Mouse (Mus musculus): Measurements from ENCODE around the gene Lrig1. TPM values are rescaled to one million over a fixed set of nuclear protein-coding genes. Genes with fewer than 3 reads are reported as not detected.

Gene Lrig1
- polyA plus RNA-seq, 1 experiment from 2014 or later, result 25.7 TPM

DNA sequence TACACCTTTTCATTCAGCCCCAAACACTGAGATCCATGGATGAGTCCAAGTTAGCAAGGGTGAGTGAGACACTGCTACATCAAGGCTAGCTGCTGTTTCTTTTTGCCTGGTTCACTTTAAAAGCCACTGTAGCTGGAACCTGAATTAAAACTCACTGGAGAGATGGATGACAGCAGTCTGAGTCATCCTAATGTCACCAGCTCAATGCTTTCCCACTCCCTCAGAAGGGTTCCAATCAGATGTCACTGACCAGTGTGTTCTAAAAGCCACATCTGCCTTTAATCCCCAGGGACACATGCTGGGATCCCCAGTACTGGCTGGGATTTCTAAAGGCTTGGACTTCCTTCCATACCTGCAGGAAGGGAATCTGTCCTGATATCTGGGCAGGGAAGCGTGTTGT lies 57.9 kb downstream of the Lrig1 start:
- Histone ChIP-seq H3K4me1 (peaks cover 24% of the 10 kb centered on the region), H3K9ac (no peak overlapping the region), H3K4me2 (no peak overlapping the region), H3K27me3 (replicated peaks) (no peaks in the 10 kb centered on the region), H3K36me3 (no peaks in the 10 kb centered on the region), H3K27ac (no peak overlapping the region), H3K4me3 (replicated peaks) (no peak overlapping the region), H3K9me3 (no peaks in the 10 kb centered on the region)
- no peak for ATAC-seq (ENCODE audit: insufficient read depth, low FRiP score, low read depth)
- WGBS, result 89% methylated on average over 1 of the region's 1 CpGs

DNA sequence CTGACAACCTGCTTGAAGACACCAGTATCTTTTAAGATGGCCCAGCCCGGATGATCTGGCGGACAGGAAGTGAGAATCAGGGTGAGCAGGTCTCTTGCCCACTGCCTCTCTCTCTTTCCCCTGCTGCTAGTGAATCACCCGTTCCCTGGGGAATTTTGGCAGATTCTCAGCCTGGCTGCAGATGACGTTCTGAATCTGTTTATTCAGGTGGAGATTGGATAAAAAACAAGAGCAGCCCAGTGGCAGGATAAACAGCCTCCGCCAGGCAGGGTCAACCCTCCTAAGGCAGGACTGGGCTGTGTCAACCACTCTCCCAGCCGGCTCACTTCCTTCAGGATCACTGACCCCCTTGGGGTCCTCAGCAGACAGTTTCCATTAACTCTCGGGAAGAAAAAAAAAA lies 59.7 kb downstream of the Lrig1 start:
- H3K27ac ChIP-seq, result peak overlapping the region; percentile 3; the same call in 1 of the 2 replicates
- H3K9me3 ChIP-seq, result no peaks in the 10 kb centered on the region
- no peak for ATAC-seq (ENCODE audit: insufficient read depth, low FRiP score, low read depth)
- no peak overlapping the region for H3K4me2 ChIP-seq
- no peak overlapping the region for H3K4me3 ChIP-seq (replicated peaks)
- 22% methylated on average over 7 of the region's 7 CpGs for WGBS
- H3K9ac ChIP-seq, result no peak overlapping the region
- no peaks in the 10 kb centered on the region for H3K27me3 ChIP-seq (replicated peaks)
- peaks cover 13% of the 10 kb centered on the region for H3K4me1 ChIP-seq
- H3K36me3 ChIP-seq, result no peaks in the 10 kb centered on the region

DNA sequence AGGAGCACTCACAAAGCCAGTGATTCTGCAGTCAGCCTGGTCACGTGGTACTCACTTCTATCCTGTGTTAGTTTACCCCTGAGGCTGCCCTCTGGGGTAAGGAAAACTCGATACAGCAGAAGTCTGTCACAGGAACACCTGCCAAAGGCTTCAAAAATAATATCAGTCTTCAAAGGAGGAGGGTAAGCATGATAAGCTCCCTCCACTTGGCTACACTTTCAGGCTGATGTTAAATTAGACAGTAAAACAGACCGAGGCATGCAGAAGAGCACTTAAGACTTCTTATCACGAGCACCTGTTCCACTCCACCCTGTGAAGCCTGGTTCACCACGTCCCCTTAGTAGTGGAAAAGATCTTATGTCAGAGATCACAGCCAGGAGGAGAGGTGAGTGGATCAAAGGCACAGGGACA lies 62.9 kb downstream of the Lrig1 start:
- Histone ChIP-seq H3K4me1 (peaks cover 17% of the 10 kb centered on the region), H3K4me3 (replicated peaks) (no peak overlapping the region), H3K9ac (no peak overlapping the region), H3K27me3 (replicated peaks) (no peaks in the 10 kb centered on the region), H3K9me3 (no peaks in the 10 kb centered on the region), H3K36me3 (no peaks in the 10 kb centered on the region), H3K27ac (no peak overlapping the region), H3K4me2 (no peak overlapping the region)
- ATAC-seq (ENCODE audit: insufficient read depth, low FRiP score, low read depth), result no peak
- 34% methylated on average over 5 of the region's 5 CpGs for WGBS

DNA sequence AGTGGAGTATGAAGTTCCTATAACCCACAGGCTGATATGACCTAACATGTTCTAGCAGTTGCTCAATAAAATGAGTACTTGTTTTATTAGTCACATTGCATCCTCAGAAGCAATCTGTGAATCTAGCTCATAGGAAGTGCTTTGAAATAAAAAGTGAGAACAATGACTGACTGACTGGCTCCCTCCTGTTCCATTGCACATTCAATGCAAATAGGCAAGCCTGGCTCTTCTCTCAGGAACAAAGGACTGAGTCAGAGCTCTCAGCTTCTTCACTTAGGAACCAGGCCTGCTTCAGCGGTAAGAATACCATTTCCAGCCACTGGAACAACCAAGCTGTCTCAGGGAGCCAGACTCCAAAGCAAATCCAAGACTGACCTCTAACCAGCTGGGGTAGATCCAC lies 64.6 kb downstream of the Lrig1 start:
- 45% methylated on average over 1 of the region's 1 CpGs for WGBS
- Histone ChIP-seq H3K27me3 (replicated peaks) (no peaks in the 10 kb centered on the region), H3K4me1 (peaks cover 29% of the 10 kb centered on the region), H3K9me3 (no peaks in the 10 kb centered on the region), H3K4me2 (no peak overlapping the region), H3K27ac (no peak overlapping the region), H3K36me3 (no peaks in the 10 kb centered on the region), H3K4me3 (replicated peaks) (no peak overlapping the region), H3K9ac (no peak overlapping the region)
- no peak for ATAC-seq (ENCODE audit: insufficient read depth, low FRiP score, low read depth)

DNA sequence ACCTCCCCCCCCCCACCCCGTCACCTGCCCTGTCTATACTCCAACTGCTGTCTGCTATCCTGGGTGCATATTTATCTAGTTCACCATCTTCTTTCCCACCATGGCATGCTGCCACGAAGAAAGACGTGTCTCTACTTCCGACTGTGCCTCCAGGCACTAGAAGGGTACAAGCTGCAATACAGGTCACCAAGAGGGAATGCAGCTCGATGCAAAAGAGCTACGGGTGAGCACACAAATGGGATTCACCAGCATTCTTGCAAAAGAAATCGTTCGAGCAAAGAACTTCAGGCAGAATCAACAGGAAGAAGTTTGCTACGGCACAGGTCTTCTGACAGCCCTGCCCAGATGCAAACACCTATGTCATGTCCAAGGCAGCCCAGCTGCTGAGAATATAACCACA lies 65.2 kb downstream of the Lrig1 start:
- Histone ChIP-seq H3K27ac (no peak overlapping the region), H3K27me3 (replicated peaks) (no peaks in the 10 kb centered on the region), H3K4me2 (no peak overlapping the region), H3K36me3 (no peaks in the 10 kb centered on the region), H3K4me1 (peaks cover 24% of the 10 kb centered on the region), H3K4me3 (replicated peaks) (no peak overlapping the region), H3K9me3 (no peaks in the 10 kb centered on the region), H3K9ac (no peak overlapping the region)
- 69% methylated on average over 9 of the region's 9 CpGs for WGBS
- ATAC-seq (ENCODE audit: insufficient read depth, low FRiP score, low read depth), result no peak

DNA sequence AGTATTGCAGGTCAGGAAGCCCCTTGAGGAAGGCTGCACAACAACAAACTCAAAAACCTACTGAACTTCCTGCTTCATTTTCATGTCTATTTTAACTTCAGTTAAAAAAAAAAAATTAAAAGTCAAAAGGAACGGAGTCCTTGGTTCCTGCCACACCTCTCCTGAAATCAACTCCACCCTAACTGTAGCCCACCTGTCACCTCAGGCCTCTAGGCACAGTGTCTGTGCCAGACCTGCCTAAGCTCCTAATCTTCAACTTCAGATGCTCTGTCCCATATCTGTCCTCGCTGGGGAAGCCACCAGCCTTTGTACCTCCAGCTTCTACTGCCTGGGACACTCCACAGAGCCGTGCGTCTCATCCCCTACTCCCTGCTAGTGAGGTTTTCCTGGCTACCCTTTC lies 65.7 kb downstream of the Lrig1 start:
- Histone ChIP-seq H3K4me2 (no peak overlapping the region), H3K27ac (no peak overlapping the region), H3K4me3 (replicated peaks) (no peak overlapping the region), H3K9me3 (no peaks in the 10 kb centered on the region), H3K9ac (no peak overlapping the region), H3K4me1 (peaks cover 24% of the 10 kb centered on the region), H3K27me3 (replicated peaks) (no peaks in the 10 kb centered on the region), H3K36me3 (no peaks in the 10 kb centered on the region)
- 65% methylated on average over 4 of the region's 4 CpGs for WGBS
- ATAC-seq (ENCODE audit: insufficient read depth, low FRiP score, low read depth), result no peak

DNA sequence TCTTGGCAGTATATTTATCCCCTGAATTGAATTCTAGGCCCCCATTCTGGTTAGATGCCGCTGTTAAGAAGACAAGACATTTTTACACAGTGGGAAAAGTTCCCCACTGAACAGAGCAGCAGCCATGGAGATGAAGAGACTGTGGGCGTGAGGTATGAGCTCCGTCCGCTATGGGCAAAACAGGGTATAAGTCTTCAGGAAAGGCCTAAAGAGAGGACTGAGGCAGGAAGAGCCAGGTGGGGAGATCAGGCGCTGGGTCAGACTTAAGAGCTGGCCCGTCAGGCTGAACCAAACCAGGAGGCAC lies 68.2 kb downstream of the Lrig1 start:
- H3K9me3 ChIP-seq, result no peaks in the 10 kb centered on the region
- ATAC-seq (ENCODE audit: insufficient read depth, low FRiP score, low read depth), result no peak
- H3K4me2 ChIP-seq, result no peak overlapping the region
- no peaks in the 10 kb centered on the region for H3K27me3 ChIP-seq (replicated peaks)
- H3K4me3 ChIP-seq (replicated peaks), result no peak overlapping the region
- peak overlapping the region; percentile 18; the same call in 1 of the 2 replicates for H3K27ac ChIP-seq
- WGBS, result 74% methylated on average over 6 of the region's 6 CpGs
- H3K36me3 ChIP-seq, result 0 out of 2 replicates have a peak, but pooled peaks cover 8% of the 10 kb centered on the region
- 0 out of 2 replicates have a peak overlapping the region, but pooled peaks have one; percentile 12 for H3K9ac ChIP-seq
- peaks cover 25% of the 10 kb centered on the region for H3K4me1 ChIP-seq

DNA sequence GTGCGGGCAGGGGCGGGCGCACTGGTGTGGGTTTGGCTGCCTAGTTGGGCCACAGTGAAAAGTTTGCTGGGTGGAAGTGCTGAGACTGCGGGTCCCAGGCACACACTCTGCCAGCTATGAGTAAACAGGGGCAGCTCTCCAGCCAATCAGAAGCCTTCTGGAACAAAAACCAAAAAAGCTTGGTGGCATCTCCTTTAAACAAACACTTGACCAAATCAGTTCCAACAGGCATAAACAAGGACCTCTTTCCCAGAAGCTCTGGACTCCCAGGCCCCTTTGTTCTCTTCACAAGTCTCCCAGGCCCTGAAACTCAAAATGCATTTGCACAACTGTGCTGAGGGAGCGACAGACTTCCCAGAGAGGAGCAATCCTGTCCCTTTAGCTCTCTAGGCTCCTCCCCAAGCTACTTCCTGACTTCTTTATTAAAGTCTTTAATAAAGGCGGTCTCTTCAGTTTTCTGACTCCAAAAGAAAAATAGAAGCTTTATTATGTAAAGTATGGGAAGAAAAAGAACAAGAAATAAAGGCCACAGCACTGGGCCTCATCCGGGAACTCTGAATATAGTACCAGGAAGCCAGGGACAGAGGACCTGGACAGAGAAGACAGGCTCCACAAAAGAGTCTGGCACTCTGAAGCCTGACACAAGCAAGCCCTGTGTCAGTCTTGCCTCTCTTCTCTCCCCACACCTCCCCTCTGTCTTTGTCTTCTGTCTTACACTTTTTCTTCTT lies 68.7 kb downstream of the Lrig1 start:
- ATAC-seq (ENCODE audit: insufficient read depth, low FRiP score, low read depth), result no peak
- peaks cover 25% of the 10 kb centered on the region for H3K4me1 ChIP-seq
- WGBS, result 64% methylated on average over 7 of the region's 7 CpGs
- no peaks in the 10 kb centered on the region for H3K9me3 ChIP-seq
- 0 out of 2 replicates have a peak overlapping the region, but pooled peaks have one; percentile 12 for H3K9ac ChIP-seq
- no peak overlapping the region for H3K4me2 ChIP-seq
- H3K27me3 ChIP-seq (replicated peaks), result no peaks in the 10 kb centered on the region
- H3K27ac ChIP-seq, result peak overlapping the region; percentile 18; the same call in 1 of the 2 replicates
- H3K36me3 ChIP-seq, result 0 out of 2 replicates have a peak, but pooled peaks cover 11% of the 10 kb centered on the region
- no peak overlapping the region for H3K4me3 ChIP-seq (replicated peaks)

DNA sequence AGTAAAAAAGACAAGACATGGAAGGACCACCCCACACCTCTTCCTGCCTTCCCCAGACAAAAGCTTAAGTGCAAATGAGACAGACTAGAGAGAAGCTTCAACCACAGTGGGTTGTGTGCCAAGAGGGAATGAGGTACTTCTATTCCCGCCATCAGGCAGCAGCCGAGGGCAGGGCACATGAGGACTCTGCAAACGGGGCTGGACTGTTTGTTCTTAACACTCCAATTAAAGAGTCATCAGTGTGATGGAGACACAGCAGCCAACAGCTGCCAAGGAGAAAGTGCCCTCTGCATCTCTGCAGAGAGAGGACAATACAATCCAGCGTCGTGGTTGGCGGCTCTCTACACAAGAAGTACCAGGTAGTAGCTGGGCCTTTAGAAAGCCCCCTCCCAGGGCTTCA lies 71.2 kb downstream of the Lrig1 start:
- 66% methylated on average over 6 of the region's 6 CpGs for WGBS
- Histone ChIP-seq H3K4me2 (no peak overlapping the region), H3K4me3 (replicated peaks) (no peak overlapping the region), H3K36me3 (peaks cover 31% of the 10 kb centered on the region), H3K4me1 (peaks cover 25% of the 10 kb centered on the region), H3K27me3 (replicated peaks) (no peaks in the 10 kb centered on the region), H3K9me3 (no peaks in the 10 kb centered on the region), H3K27ac (no peak overlapping the region), H3K9ac (no peak overlapping the region)
- ATAC-seq (ENCODE audit: insufficient read depth, low FRiP score, low read depth), result no peak

DNA sequence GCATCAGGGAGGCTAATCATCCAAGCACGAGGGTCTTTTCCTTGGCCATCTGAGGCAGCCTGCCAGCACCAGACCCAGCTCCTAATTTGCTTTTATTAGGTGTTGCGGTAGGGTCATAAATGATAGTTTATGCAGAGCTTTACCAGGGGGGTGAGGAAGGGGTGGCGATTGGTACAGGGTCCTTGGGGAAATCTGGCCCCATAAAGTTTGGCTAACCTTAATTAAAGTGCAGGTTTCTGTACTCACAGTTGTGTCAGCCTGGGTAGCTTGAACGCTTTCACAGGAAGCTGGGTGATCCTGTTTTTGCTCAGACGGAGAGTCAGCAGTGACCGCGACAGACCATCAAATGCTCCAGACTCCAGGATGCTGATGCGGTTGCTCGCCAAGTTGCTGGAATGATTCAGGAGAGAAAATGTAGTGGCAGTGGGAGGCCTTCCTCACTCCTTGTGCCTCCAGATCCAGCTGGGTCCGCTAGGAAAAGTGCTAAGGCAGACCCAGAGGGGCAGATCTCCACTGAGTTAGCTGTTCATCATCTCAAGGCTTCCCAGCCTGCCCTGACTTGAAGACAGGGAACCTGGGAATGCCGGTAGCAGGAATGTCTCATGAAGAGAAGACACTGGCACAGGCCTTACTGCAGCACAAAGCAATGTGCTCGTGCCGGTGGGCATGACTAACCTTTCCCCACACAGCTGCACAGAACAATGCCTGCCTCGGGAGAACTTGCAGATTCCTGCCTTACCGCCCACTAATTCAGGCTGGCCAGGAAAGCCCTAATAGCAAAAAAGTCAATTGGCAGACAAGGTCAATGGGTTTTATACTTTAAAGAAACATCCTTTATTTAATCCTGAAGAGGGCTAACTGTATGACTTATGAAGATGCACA lies 72.0 kb downstream of the Lrig1 start:
- Histone ChIP-seq H3K27ac (no peak overlapping the region), H3K4me2 (no peak overlapping the region), H3K9me3 (no peaks in the 10 kb centered on the region), H3K9ac (no peak overlapping the region), H3K4me3 (replicated peaks) (no peak overlapping the region), H3K36me3 (peaks cover 37% of the 10 kb centered on the region), H3K27me3 (replicated peaks) (no peaks in the 10 kb centered on the region), H3K4me1 (peaks cover 25% of the 10 kb centered on the region)
- 52% methylated on average over 15 of the region's 15 CpGs for WGBS
- ATAC-seq (ENCODE audit: insufficient read depth, low FRiP score, low read depth), result no peak

DNA sequence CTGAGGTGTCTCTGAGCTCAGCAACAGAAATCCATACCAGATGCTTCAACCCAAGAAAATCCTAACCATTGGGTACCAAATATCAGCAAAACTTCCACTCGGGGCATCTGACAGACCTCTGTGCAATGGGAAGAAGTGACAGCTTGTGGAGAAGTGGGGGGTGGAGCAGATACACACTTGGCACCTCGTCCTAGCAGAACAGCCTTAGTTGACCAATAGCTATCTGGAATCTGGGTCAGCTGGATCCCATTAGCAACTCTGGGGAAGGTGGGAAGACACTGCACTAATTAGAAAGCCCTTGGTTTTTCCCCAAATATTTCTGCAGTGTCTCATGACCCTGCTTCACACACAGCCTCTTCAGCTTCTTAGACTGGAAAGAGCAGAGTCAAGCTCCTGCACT lies 73.2 kb downstream of the Lrig1 start:
- no peaks in the 10 kb centered on the region for H3K9me3 ChIP-seq
- no peak overlapping the region for H3K27ac ChIP-seq
- H3K4me3 ChIP-seq (replicated peaks), result no peak overlapping the region
- H3K4me1 ChIP-seq, result peaks cover 16% of the 10 kb centered on the region
- H3K9ac ChIP-seq, result no peak overlapping the region
- H3K27me3 ChIP-seq (replicated peaks), result no peaks in the 10 kb centered on the region
- H3K36me3 ChIP-seq, result peaks cover 48% of the 10 kb centered on the region
- no peak for ATAC-seq (ENCODE audit: insufficient read depth, low FRiP score, low read depth)
- H3K4me2 ChIP-seq, result no peak overlapping the region
- WGBS, result 66% methylated on average over 2 of the region's 2 CpGs

DNA sequence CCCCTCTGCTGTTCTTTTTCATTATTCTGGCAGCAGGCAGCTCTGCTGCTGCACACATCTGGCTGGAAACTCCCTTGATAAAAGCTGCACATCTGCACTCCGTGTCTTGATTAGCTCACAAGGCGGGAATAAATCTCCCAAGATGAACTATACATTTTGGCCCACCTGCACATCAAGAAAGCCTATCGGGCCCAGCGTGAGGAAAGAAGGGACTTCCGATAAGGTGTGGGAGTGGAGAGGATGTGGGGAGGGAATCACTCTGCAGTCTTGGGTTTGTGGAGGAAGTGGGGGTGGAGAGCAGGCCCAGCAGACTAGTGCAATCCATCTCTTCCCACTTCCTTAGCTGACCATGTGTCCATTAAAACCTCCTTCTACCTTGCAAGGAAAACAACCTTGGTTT lies 74.1 kb downstream of the Lrig1 start:
- Histone ChIP-seq H3K4me2 (no peak overlapping the region), H3K27me3 (replicated peaks) (no peaks in the 10 kb centered on the region), H3K9ac (no peak overlapping the region), H3K36me3 (peaks cover 56% of the 10 kb centered on the region), H3K4me3 (replicated peaks) (no peak overlapping the region), H3K4me1 (peaks cover 8% of the 10 kb centered on the region; the same call in 1 of the 2 replicates), H3K27ac (no peak overlapping the region), H3K9me3 (no peaks in the 10 kb centered on the region)
- 64% methylated on average over 5 of the region's 5 CpGs for WGBS
- no peak for ATAC-seq (ENCODE audit: insufficient read depth, low FRiP score, low read depth)
